Mouse (Mus musculus): Measurements from ENCODE around the gene Vtn. TPM values are rescaled to one million over a fixed set of nuclear protein-coding genes. Genes with fewer than 3 reads are reported as not detected.
A peak's percentile ranks its signal among the peaks of the same experiment; 100 is the strongest.

The Vtn gene
- polyA plus RNA-seq, 1 experiment = 143 TPM

GRCm38 (mm10) chr11:78463286-78464036 is 35.4 kb upstream of the Vtn start:
- H3K27ac ChIP-seq (ENCODE audit: insufficient read depth, low read length) = no peak overlapping the region
- no peaks in the 10 kb centered on the region for H3K27me3 ChIP-seq (ENCODE audit: control insufficient read depth, insufficient read depth, low read length)
- WGBS = 74% methylated on average over 13 of the region's 13 CpGs
- 0 out of 2 replicates have a peak, but pooled peaks cover 4% of the 10 kb centered on the region for H3K4me1 ChIP-seq (ENCODE audit: control insufficient read depth, insufficient read depth, low read length)
- no peak for TF ChIP-seq POLR2A (IDR thresholded peaks at IDR 0.05; ENCODE audit: borderline replicate concordance, insufficient read depth, low read length)
- no peak for TF ChIP-seq CTCF (IDR thresholded peaks at IDR 0.05; ENCODE audit: borderline replicate concordance, insufficient read depth, low read depth, low read length)
- no peak overlapping the region for H3K4me3 ChIP-seq (replicated peaks; ENCODE audit: insufficient read depth, low read depth, low read length)
- no peak for DNase-seq

GRCm38 (mm10) chr11:78465116-78465515 is 33.8 kb upstream of the Vtn start:
- H3K27ac ChIP-seq (ENCODE audit: insufficient read depth, low read length) = no peak overlapping the region
- TF ChIP-seq CTCF (IDR thresholded peaks at IDR 0.05; ENCODE audit: borderline replicate concordance, insufficient read depth, low read depth, low read length) (no peak), POLR2A (IDR thresholded peaks at IDR 0.05; ENCODE audit: borderline replicate concordance, insufficient read depth, low read length) (no peak)
- no peak for DNase-seq
- H3K27me3 ChIP-seq (ENCODE audit: control insufficient read depth, insufficient read depth, low read length) = no peaks in the 10 kb centered on the region
- peak overlapping the region; percentile 70 for H3K4me3 ChIP-seq (replicated peaks; ENCODE audit: insufficient read depth, low read depth, low read length)
- H3K4me1 ChIP-seq (ENCODE audit: control insufficient read depth, insufficient read depth, low read length) = 0 out of 2 replicates have a peak, but pooled peaks cover 4% of the 10 kb centered on the region
- WGBS = 20% methylated on average over 9 of the region's 9 CpGs

- Histone ChIP-seq H3K27ac (ENCODE audit: insufficient read depth, low read length) (0 out of 2 replicates have a peak within 1 kb of the TSS, but pooled peaks have one; percentile 35), H3K4me1 (ENCODE audit: control insufficient read depth, insufficient read depth, low read length) (0 out of 2 replicates have a peak, but pooled peaks cover 4% of the 10 kb centered on the region), H3K27me3 (ENCODE audit: control insufficient read depth, insufficient read depth, low read length) (no peaks in the 10 kb centered on the region), H3K4me3 (replicated peaks; ENCODE audit: insufficient read depth, low read depth, low read length) (peak within 1 kb of the TSS; percentile 70)
- TF ChIP-seq POLR2A (IDR thresholded peaks at IDR 0.05; ENCODE audit: borderline replicate concordance, insufficient read depth, low read length) = no peak
- TF ChIP-seq CTCF (IDR thresholded peaks at IDR 0.05; ENCODE audit: borderline replicate concordance, insufficient read depth, low read depth, low read length) = no peak
- under 1% methylated on average over 41 of the region's 41 CpGs for WGBS
- DNase-seq = peak; percentile 60 to 64
These were observed 33.2 kb upstream of the Vtn start, which contains the start of gene Slc46a1 for GRCm38 (mm10) chr11:78465568-78466180. Gene Slc46a1, plus strand, starts transcription at chr11:78465697.

- no peak for DNase-seq
- Histone ChIP-seq H3K4me3 (replicated peaks; ENCODE audit: insufficient read depth, low read depth, low read length) (peak overlapping the region; percentile 70), H3K27ac (ENCODE audit: insufficient read depth, low read length) (no peak overlapping the region), H3K27me3 (ENCODE audit: control insufficient read depth, insufficient read depth, low read length) (no peaks in the 10 kb centered on the region), H3K4me1 (ENCODE audit: control insufficient read depth, insufficient read depth, low read length) (0 out of 2 replicates have a peak, but pooled peaks cover 4% of the 10 kb centered on the region)
- no peak for TF ChIP-seq POLR2A (IDR thresholded peaks at IDR 0.05; ENCODE audit: borderline replicate concordance, insufficient read depth, low read length)
- TF ChIP-seq CTCF (IDR thresholded peaks at IDR 0.05; ENCODE audit: borderline replicate concordance, insufficient read depth, low read depth, low read length) = no peak
- 21% methylated on average over 23 of the region's 23 CpGs for WGBS
These were observed 32.5 kb upstream of the Vtn start for GRCm38 (mm10) chr11:78466242-78466912.

- WGBS = 87% methylated on average over 7 of the region's 7 CpGs
- no peak overlapping the region for H3K4me3 ChIP-seq (replicated peaks; ENCODE audit: insufficient read depth, low read depth, low read length)
- TF ChIP-seq POLR2A (IDR thresholded peaks at IDR 0.05; ENCODE audit: borderline replicate concordance, insufficient read depth, low read length) = no peak
- H3K4me1 ChIP-seq (ENCODE audit: control insufficient read depth, insufficient read depth, low read length) = 0 out of 2 replicates have a peak, but pooled peaks cover 4% of the 10 kb centered on the region
- no peaks in the 10 kb centered on the region for H3K27me3 ChIP-seq (ENCODE audit: control insufficient read depth, insufficient read depth, low read length)
- H3K27ac ChIP-seq (ENCODE audit: insufficient read depth, low read length) = no peak overlapping the region
- DNase-seq = no peak
These were observed 31.4 kb upstream of the Vtn start for GRCm38 (mm10) chr11:78467515-78467914.

- Histone ChIP-seq H3K4me1 (ENCODE audit: control insufficient read depth, insufficient read depth, low read length) (0 out of 2 replicates have a peak, but pooled peaks cover 4% of the 10 kb centered on the region), H3K27me3 (ENCODE audit: control insufficient read depth, insufficient read depth, low read length) (no peaks in the 10 kb centered on the region), H3K4me3 (replicated peaks; ENCODE audit: insufficient read depth, low read depth, low read length) (no peak overlapping the region), H3K27ac (ENCODE audit: insufficient read depth, low read length) (no peak overlapping the region)
- 81% methylated on average over 3 of the region's 3 CpGs for WGBS
- TF ChIP-seq CTCF (IDR thresholded peaks at IDR 0.05; ENCODE audit: borderline replicate concordance, insufficient read depth, low read depth, low read length) = no peak
- DNase-seq = no peak
These were observed 31.0 kb upstream of the Vtn start for GRCm38 (mm10) chr11:78467932-78468331.

GRCm38 (mm10) chr11:78471326-78472103 is 27.4 kb upstream of the Vtn start:
- no peak for TF ChIP-seq CTCF (IDR thresholded peaks at IDR 0.05; ENCODE audit: borderline replicate concordance, insufficient read depth, low read depth, low read length)
- TF ChIP-seq POLR2A (IDR thresholded peaks at IDR 0.05; ENCODE audit: borderline replicate concordance, insufficient read depth, low read length) = no peak
- no peak overlapping the region for H3K27ac ChIP-seq (ENCODE audit: insufficient read depth, low read length)
- 89% methylated on average over 10 of the region's 10 CpGs for WGBS
- H3K4me3 ChIP-seq (replicated peaks; ENCODE audit: insufficient read depth, low read depth, low read length) = no peak overlapping the region
- no peak for DNase-seq
- no peaks in the 10 kb centered on the region; the same call in 1 of the 2 replicates for H3K4me1 ChIP-seq (ENCODE audit: control insufficient read depth, insufficient read depth, low read length)
- H3K27me3 ChIP-seq (ENCODE audit: control insufficient read depth, insufficient read depth, low read length) = no peaks in the 10 kb centered on the region

Data from cerebellum, adult 2 months (tissue).